Mouse (Mus musculus) layer of hippocampus, postnatal 10 days (tissue): ENCODE results near the gene Pamr1. TPM values are rescaled to one million over a fixed set of nuclear protein-coding genes. Genes with fewer than 3 reads are reported as not detected.

Experiments used
- DNase-seq, 2 experiments: peaks; one replicate each; pipeline ENCODE4 v3.0.0; 2021; ENCODE audit warnings: low spot score in 2 of 2
- total RNA-seq, 2 experiments: library from RNA; stranded (reverse); gene quantifications; 2 replicates each; pipeline ENCODE4 v1.2.3; 2021

Pamr1 gene
- total RNA-seq, 2 experiments from 2014 or later, result 11.1 to 13.3 TPM

DNA sequence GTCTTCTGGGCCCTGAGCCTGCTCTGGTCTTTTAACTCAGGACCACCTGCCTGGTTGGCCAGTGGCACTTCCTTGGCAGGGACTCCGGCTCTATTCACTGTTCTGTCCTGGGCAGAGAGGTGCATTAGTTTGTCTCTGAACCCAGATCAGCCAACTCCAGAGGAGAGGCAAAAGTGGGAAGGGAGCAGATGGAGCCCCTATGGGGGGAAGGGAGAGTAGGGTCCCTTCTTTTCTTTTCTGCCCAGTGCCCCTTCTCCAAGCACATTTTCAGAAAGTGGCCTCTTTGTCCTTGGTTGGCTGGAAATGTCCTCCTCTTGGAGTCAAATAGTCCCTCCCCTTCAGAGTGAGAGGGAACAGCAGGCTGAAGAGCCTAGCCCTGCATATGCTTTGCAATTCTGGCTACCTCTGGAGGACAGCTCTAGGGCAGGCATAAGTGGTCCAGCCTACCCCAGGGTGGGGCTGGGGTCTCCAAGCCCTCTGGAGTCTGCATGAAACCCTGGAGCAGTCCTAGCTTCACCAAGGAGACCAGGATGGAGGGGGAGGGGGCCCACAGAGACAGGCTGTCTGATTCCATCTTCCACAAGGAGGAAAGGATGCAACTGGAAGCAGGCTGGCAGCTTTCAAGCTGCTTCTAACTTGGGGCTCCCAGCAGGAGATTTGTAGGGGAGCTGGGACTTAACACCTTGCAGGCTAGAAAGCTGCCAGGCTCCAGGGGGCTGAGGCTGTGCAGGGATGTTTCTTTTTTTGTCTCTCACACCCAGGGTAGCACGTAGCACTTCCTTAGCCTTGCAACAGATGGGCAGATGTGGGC, 49.3 kb downstream of the Pamr1 start:
- DNase-seq, result peak; percentile 61 to 66

DNA sequence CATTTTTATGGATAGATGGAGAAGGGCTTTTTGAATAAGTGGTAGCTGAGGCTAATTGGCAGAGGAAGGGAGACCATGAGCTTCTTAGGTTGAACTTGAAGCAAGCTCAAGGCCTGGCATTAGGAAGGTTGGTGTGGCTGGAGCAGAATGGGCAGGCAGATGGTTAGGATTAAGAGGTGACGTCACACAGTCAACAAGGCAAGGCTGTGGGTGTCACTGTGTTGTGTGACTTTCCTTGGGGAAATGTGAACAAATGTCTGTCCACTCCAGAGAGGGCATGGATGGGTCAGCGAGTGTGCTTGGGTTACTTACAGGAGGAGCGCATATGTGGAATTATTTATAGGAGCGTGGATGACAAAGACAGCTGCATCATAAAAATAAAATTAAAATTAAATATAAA, 50.7 kb downstream of the Pamr1 start:
- DNase-seq, result no peak

DNA sequence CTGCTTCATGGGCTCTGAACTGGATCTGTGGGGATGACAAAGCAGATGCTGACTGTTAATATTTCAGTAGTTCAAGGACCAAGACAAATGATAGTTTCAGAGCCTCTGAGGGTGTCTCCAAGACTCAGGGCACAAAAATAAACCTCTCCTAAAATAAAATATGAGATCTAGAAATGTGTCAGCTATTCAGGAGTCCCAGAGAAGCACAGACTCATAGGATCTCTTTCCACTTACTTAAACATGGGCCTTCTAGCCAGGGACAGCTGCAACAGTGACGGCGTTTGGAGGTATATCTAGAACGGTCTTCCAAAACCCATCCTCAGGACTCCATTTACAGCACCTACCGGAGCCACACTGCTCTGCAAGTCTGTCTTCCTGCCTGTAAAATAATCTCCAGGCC, 60.7 kb downstream of the Pamr1 start:
- DNase-seq, result no peak

DNA sequence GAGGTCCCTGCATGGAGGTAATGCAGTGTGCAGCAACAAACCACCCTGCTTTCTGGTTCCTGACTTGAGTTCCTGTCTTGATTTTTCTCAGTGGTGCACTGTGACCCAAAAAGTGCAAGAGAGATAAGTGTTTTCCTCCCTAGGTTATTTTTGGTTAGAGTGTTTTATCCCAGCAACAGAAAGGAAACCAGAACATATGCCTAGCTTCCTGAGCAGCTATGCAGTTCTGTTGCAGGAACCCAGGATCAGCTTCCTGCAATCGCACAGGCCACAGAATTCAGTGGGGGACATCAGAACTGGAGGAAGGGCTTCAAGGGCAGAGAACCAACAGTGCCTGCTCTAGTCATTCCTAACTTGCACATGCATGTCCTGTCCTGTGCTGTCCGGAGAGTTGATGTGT, 66.8 kb downstream of the Pamr1 start:
- DNase-seq, result no peak

DNA sequence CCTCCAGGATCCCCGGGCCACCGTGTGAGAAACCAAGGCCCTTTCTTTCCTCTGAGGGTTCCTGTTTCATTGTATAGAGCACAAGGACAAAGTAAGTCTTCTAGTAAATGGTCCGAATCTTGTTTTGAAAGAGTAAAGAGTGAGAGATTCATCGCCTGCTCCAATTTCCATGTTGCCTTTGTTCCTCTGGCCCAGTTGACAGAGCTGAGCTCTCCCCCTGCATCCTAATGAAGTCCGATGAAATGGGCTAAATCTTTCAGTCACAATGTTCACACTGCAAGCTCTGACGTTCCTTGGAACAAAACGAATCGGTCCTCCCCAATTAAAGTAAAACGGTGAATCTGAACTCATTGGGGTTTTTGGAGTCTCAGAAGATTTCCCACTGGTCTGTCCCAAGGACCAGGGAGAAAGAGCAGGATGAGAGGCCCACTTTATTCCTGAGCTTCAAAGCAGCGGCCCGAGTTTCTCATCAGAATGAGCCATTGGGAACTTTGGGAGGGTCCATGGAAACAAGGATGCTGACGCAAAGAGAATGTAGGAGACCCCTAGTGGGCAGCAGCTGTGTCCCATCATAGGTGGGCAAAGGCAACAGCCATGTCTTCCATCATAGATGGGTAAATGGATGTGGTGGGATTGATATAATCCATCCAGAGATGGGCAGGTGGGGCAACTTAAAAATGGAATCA, 71.1 kb downstream of the Pamr1 start:
- DNase-seq, result peak; percentile 31 to 35

DNA sequence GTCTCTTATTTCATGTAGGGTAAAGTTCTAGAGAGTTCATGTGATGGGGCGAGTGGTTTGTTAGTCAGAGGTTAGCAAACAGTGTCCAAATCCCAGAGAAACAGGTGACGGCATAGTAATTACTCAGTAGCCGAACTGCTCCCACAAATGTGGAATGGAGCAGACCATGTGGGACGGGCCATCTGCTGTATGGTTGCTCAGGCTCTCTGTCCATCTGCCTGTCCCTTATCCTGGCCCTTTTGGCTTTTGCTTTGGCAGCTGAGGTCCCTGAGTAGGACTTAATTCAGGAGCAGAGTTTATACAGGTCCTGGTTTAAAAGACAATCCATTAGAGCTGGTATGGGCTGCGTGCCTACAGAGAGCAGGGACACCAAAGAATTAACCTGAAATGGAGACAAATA, 72.4 kb downstream of the Pamr1 start:
- DNase-seq, result no peak

DNA sequence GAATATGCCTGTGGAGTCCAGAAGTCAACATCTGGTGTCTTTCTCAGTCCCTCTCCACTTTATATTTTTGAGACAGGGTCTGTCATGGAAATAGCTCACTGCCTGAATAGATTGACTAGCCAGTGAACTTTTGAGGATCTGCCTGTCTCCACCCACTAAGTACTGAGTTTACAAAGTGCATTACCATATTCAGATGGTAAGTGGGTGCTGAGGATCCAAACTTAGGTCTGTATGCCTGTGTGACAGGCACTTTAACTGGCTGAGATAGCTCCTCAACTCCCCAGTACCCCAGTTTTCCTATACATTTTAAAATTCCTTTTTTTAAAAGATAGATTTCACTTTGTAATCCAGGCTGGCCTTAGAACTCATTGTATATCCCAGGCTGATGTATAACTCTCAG, 73.1 kb downstream of the Pamr1 start:
- DNase-seq, result no peak

DNA sequence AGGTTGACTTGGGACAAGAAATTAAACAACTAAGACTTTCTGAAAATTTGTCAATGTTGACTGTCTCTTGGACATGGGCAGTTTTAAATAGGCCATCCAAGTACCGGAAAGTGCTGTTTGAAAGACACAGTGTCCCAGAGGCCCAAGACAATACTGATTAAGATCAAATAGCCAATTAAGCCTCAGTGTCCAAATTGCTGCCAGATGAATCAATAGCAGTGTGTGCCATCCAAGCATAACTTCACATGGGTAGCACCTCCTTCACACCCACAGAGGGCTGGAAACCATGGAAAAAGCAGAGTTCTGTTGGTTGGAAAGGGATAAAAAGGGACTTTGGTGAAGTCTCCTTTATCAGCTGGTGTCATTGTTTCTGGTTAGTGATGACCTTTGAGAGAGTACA, 74.7 kb downstream of the Pamr1 start:
- DNase-seq, result no peak

DNA sequence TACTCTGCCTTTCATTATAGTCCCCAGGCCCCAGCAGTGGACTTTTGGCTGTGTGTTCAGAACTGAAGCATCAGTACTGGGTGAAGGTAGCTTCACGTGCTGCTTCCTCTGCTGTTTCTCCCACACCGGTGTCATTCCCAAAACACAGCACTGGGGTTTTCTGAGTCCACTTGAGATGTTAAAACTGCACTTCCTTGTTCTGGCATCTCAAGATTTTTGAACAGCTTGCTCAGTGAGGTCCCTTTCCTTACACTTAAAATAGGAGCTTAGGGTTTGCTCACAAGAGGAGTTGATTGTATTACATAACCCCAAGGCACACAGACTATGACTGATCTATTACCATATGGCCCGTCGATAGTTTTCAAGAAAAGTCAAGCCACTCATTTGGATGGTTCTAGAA, 82.5 kb downstream of the Pamr1 start:
- no peak for DNase-seq

DNA sequence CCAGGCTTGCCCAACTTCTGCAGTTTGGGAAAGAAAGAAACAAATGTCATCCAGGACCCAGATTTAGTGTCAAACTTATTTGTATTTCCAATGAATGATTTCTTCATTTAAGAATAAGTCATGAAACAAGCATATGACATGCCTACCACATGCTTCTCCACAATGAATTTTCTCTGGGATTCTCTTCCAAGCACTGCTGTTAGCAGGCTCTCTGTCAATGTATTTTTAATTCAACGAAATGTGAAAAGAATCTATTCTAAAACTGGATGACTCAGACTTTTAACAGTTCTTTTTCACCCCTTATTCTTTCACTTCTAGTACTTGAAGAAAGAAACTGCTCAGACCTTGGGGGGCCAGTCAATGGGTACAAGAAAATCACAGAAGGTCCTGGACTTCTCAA, 84.2 kb downstream of the Pamr1 start:
- DNase-seq, result no peak

DNA sequence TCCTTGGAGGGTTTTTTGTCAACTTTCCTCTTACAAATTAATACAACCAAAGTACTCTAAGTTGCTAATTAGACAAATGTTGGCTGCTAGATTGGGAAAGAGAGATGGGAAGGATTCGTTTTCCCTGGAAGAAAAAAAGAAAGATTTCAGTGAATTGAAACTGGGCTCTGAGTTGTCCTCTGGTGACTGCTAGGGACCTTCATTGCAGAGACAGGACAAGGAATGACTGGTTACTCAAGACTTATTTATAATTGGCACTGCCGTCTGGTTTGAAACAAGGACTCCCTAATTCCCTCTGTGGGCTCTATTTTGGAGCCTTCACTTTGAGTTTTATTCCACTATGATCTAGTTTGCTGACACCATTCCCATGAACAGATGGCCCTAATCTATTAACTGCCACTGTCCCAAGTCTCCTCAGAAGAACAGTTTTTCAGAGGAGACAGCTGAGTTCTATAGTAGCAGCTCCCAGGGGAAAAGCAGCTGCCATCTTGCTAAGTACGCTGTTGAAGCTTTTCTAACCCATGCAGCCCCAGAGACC, 85.8 kb downstream of the Pamr1 start:
- DNase-seq, result no peak

DNA sequence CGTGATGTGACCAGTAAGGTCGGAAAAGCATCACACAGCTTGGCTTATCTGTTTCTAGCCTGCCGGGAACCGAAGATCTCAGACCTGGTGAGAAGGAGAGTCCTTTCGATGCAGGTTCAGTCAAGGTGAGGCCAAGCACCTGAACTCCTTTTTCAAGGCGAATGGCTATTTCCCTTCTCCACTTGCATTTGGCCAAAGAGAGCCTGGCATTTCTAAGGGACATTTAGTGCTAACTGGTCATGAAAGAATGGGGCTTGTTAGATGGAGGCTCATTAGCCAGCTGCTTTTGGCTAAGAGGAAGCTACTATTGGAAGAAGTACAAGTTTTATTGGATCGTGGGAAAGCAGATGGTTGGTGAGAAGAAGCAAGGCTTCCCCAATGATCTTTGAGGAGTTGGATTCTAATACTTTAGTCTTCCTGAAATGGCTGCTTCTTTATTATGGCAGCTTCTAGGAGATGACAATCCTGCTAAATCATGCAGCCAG, 86.3 kb downstream of the Pamr1 start:
- peak in 1 of 2 experiments; percentile 34 for DNase-seq

DNA sequence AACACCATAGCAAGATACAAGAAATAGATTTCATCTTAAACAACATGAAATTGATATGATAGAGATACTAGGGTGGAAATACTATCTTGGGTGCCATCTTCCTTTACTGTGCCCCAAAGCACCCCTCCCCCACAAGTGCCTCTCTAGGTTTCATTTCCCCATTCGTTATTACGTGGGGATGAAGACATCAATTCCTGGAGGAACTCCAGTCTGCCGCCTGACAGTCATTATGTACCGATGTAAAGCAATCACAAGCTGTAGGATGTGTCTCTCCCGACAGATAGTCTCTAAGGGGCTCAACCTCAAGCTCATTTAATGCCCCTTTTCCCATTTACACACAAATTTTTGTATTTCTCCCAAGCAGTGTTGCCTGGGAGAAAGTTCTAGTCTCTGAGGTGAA, 88.3 kb downstream of the Pamr1 start:
- no peak for DNase-seq

DNA sequence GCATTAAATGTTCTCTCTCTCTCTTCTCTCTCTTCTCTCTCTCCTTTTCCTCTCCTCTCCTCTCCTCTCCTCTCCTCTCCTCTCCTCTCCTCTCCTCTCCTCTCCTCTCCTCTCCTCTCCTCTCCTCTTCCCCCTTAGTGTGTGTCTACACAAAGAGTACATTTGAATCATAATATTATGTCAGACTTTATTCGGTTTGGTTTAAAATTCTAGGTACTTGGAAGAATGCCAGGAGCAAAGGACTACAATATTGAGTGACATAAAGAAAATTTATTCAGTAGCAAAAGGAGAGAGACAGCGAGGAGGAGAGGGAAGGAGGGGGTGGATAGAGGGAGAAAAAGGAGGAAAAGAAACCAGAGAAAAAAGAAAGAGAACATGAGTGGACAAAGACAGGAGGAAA, 88.9 kb downstream of the Pamr1 start:
- no peak for DNase-seq

DNA sequence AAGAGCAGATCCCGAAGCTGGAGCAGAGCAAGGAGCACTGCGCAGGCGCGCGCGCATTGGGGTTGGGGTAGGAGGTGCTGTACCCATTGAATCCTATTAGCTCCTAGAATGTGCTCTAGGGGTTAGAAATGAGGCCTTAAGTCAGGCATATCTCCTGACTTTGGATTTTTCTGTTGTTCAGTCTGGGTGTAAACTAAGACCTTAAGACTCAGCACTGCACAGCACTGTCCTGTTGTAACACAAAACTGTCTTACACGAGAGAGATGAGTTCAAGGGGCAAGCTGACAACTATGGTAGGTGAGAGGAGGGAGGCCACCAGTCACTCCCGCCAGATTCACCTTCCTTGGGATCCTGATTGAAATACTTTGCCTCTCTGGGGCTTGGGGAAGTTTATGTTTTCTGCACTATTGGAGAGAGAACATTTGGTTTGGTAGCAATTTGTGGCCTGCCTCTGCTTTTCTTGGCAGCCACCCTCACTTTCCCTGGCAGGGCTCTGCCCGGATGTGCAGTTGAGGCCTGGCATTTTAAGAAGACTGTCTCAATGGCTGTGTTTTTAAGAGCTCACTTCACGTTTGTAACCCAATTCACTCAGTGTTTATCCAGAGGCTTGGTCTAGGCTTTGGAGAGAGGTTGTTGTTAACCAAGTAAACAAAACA, 99.2 kb downstream of the Pamr1 start:
- peak in 1 of 2 experiments; percentile 70 for DNase-seq

DNA sequence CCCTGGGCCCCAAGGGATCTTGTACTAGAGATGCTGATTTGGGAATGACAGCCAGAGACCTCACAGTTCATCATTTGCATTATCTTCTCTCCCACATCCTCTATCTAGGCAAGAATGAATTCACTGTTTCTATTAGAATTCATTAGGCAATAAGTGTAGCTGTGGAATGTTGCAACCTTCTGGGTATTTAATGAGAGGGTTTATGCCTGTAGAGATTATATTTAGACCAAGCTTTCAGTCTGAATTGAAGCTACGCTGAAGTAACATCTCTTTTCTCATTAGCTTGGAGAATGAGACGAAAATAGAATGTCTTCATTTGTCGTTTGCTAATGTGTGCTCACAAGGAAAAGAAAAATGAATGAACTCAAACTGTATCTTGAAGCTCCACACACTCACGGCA, 100.5 kb downstream of the Pamr1 start:
- DNase-seq, result no peak

DNA sequence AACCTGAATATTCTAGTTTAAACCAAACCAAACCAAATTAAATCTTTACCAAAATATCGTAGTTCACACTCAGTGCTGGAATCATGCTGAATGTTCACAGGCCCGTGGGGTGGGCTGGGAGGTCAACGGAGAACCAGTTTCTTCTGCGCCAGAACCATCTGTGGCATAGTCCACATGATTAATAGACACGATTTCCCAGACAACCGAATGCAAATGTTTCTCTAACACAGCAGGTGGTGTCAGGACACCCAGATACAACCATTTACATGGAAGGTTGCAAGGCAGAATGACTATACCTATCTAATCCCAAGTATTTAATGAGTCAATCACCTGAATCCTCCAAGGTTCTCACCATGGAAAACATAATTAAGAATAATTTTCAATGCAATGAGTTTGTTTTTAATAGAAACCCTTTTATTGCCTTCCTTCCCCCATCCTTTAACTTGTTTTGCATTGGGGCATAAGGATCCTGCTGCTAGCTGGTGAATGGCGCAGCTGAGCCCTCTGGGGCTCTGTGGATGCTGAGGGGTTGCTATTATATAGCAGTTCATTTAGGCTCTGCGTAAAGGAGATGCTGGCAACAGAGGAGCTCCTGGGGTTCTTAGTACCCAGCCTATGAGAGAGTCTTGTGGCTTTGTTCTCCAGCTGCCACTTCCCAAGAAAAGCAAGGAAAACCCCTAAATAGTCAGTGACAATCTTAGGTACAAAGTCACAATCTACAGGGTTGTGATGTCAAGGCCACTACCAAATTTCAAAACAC, 106.3 kb downstream of the Pamr1 start:
- DNase-seq, result no peak

DNA sequence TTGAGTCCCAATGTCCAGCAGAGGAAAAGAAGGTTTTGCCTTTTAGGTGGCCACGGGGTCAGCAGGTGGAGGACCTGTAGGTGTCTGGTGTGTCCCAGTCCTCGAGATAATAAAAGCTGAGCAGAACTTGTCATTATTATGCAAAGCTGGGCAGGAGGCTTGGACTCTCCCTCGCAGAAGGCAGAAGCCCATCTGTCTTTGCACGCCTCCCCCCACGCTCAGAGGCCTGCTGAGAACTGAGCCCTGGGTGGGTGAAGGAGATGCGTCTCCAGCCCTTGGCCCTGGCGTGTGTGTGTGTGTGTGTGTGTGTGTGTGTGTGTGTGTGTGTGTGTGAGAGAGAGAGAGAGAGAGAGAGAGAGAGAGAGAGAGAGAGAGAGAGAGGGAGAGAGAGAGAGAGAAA, 107.9 kb downstream of the Pamr1 start:
- DNase-seq, result peak in 1 of 2 experiments; percentile 63

DNA sequence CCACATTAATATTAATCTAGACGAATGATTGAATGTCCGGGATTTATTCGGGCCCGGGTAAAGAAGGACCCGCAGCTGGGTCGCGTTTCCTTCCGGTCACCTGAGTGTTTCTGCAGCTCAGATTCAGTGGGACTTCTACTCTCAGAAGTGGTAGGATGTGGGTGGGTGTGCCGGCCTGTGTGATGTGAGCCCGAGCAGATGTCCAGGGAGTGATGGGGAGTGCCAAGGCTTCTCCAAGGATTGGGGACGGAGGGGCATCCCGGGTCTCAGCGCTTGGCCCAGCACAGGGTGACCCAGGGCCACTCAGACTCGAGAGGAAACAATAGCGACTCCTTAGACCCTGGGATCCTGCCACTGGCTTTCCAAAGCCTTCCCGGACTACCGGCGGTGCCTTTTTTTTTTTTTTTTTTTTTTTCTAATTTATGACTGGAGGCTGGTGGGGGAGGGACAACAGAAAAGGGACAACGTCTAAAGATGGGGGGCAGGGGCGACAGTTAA, 108.4 kb downstream of the Pamr1 start, which contains the start of gene Slc1a2:
Gene Slc1a2, plus strand, starts transcription at position 497 of the 498 bp plus-strand sequence.
- peak; percentile 69 to 72 for DNase-seq

DNA sequence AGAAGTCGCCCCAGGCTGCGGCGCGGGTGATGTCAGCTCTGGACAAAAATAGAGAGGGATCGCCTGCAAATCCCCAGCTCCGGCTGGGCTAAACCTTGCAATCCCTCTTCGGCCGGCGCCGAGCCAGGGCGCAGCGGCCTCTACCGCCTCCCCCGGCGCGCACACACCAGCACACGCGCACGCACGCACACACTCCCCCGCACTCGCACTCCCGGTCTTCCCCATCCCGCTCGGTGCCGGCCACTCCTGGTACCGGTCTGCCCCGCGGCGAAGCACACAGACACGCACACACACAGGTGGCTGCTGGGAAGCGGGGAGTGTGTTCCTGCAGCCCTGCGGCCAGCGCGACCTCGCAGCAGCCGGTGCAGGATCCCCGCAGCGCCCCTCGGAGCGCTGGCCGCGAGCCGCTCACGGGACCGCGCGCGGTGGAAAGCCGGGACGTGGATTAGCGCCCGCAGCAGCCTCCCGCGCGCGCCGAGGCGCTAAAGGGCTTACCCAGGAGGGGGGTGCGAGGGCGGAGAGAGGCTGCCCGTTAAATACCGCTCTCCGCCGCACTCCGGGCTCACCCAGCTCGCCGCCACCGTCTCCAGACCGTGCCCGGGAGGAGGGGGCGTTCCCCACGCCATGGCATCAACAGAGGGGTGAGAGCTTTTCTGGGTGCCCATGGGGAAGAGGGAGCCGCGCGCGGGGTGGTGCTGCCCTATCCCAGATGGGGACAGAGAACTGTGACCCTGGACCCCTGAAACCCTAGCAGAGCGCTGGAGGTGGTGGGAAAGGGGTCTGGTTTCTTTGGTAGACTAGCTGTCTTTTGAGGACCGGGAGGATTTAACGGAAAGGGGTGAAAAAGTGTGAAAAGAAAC, 109.1 kb downstream of the Pamr1 start:
- DNase-seq, result peak; percentile 76 to 82
